Mouse (Mus musculus) ES-E14 (cell line): ENCODE data around the gene Prpsap1. TPM values are rescaled to one million over a fixed set of nuclear protein-coding genes. Genes with fewer than 3 reads are reported as not detected.

Experiments used
- DNase-seq: peaks from one replicate; pipeline ENCODE4 v3.0.0-alpha.2; 2013; ENCODE audit warnings: low read depth, low spot score
- H3K27ac ChIP-seq: 2 replicates; pipeline ENCODE4 v1.5.1; 2012; ENCODE audit warnings: low read depth, mild to moderate bottlenecking, low read length, moderate library complexity, mixed read lengths; ENCODE audit not compliant: poor library complexity, insufficient read depth, severe bottlenecking
- H3K36me3 ChIP-seq: 2 replicates; pipeline ENCODE4 v1.6.1; 2012; ENCODE audit warnings: mild to moderate bottlenecking, low read length, moderate library complexity, mixed read lengths; ENCODE audit not compliant: control insufficient read depth, poor library complexity, insufficient read depth, severe bottlenecking
- H3K4me1 ChIP-seq, 2 experiments: fragments of 150-350 bp in 1 of 2; sonication (generic) in 1 of 2; 2 replicates each; pipeline ENCODE4 v1.6.1; 2012; ENCODE audit warnings: low read length in 2 of 2, mild to moderate bottlenecking in 1 of 2, mixed read lengths in 1 of 2; ENCODE audit not compliant: control insufficient read depth in 2 of 2, insufficient read depth in 2 of 2, poor library complexity in 1 of 2
- H3K4me3 ChIP-seq, 2 experiments: fragments of 150-350 bp in 1 of 2; sonication (generic) in 1 of 2; 2 replicates each; pipeline ENCODE4 v1.5.1; 2012; ENCODE audit warnings: low read length in 2 of 2, low read depth in 1 of 2, mild to moderate bottlenecking in 1 of 2, mixed read lengths in 1 of 2; ENCODE audit not compliant: insufficient read depth in 1 of 2, poor library complexity in 1 of 2, severe bottlenecking in 1 of 2
- H3K9ac ChIP-seq: 2 replicates; pipeline ENCODE4 v1.6.1; 2012; ENCODE audit warnings: low read depth, mild to moderate bottlenecking, low read length, mixed read lengths; ENCODE audit not compliant: poor library complexity, insufficient read depth, severe bottlenecking
- H3K9me3 ChIP-seq: fragments of 150-350 bp; sonication (generic); 2 replicates; pipeline ENCODE4 v1.6.1; 2012; ENCODE audit warnings: low read depth, mild to moderate bottlenecking, low read length; ENCODE audit not compliant: control insufficient read depth, insufficient read depth
- CHD2 ChIP-seq: IDR thresholded peaks from 2 replicates; pipeline ENCODE4 v1.6.1; 2014; ENCODE audit warnings: mild to moderate bottlenecking, low read depth, low read length, inconsistent platforms
- HCFC1 ChIP-seq: IDR thresholded peaks from 2 replicates; pipeline ENCODE4 v1.6.1; 2012; ENCODE audit warnings: low read length, inconsistent platforms, borderline replicate concordance; ENCODE audit not compliant: insufficient read depth
- MAFK ChIP-seq: IDR thresholded peaks from 2 replicates; pipeline ENCODE4 v1.6.1; 2014; ENCODE audit warnings: mild to moderate bottlenecking, low read depth, low read length, inconsistent platforms; ENCODE audit not compliant: insufficient read depth
- ZC3H11A ChIP-seq: IDR thresholded peaks from 2 replicates; pipeline ENCODE4 v1.6.1; 2012; ENCODE audit warnings: low read depth, mild to moderate bottlenecking, inconsistent platforms, low read length, borderline replicate concordance
- ZNF384 ChIP-seq: IDR thresholded peaks from 2 replicates; pipeline ENCODE4 v1.6.1; 2012; ENCODE audit warnings: low read depth, low read length, inconsistent platforms
- in situ Hi-C, 2 experiments: fragments of 600-800 bp; cut with MboI; formaldehyde crosslinking; loops; one replicate each; pipeline ENCODE4 v1.15.1; 2025; ENCODE audit warnings: low sequenced_read_pairs in 2 of 2, inconsistent platforms in 1 of 2; ENCODE audit not compliant: unreplicated experiment in 2 of 2
- total RNA-seq: library from RNA; depleted of rRNA; stranded (reverse); fragments of 300-350 nt; gene quantifications from 2 replicates; pipeline ENCODE4 v1.2.3, GENCODE M21; 2012; rRNA removed

The Prpsap1 gene
- total RNA-seq, 1 experiment, result 121 TPM

GRCm38 (mm10) chr11:116421102-116421501 lies 72.9 kb downstream of the Prpsap1 start:
- peaks cover 6 to 32% of the 10 kb centered on the region in 2 experiments for H3K4me1 ChIP-seq
- DNase-seq, result no peak
- in situ Hi-C loops, result no loop called here

More at GRCm38 (mm10) chr11:116421102-116421501, 72.9 kb downstream of the Prpsap1 start:
- Histone ChIP-seq H3K27ac (no peak overlapping the region), H3K4me3 (no peak overlapping the region), H3K36me3 (no peaks in the 10 kb centered on the region), H3K9ac (no peak overlapping the region), H3K9me3 (no peaks in the 10 kb centered on the region)
- TF ChIP-seq MAFK (no peak), HCFC1 (no peak), ZNF384 (no peak), ZC3H11A (no peak), CHD2 (no peak)

Other genes starting within 250 kb of the Prpsap1 start
- gene Srp68, start 220.0 kb downstream of the Prpsap1 start, total RNA-seq, result 33.4 and 38.2 TPM in 2 replicates
- gene Galr2, start 213.3 kb downstream of the Prpsap1 start, total RNA-seq, result 1.8 and 3.3 TPM in 2 replicates
- gene Exoc7, start 187.0 kb downstream of the Prpsap1 start, total RNA-seq, result 25.5 and 26.4 TPM in 2 replicates
- 0.67 and 1.2 TPM in 2 replicates for gene Foxj1, start 158.8 kb downstream of the Prpsap1 start, total RNA-seq
- gene Rnf157, start 81.2 kb downstream of the Prpsap1 start, total RNA-seq, result 3.7 and 6.1 TPM in 2 replicates
- gene Ubald2, start 60.1 kb downstream of the Prpsap1 start, total RNA-seq, result 106 and 117 TPM in 2 replicates
- gene Qrich2, start 28.0 kb downstream of the Prpsap1 start, total RNA-seq, result 0.22 and 0.37 TPM in 2 replicates
- 2.1 and 2.3 TPM in 2 replicates for gene Sphk1, start 36.7 kb upstream of the Prpsap1 start, total RNA-seq
- gene Ube2o, start 87.2 kb upstream of the Prpsap1 start, total RNA-seq, result 45.2 and 50.0 TPM in 2 replicates
- 0.16 and 0.94 TPM in 2 replicates for gene Aanat, start 92.2 kb upstream of the Prpsap1 start, total RNA-seq
- 29.3 and 53.8 TPM in 2 replicates for gene Rhbdf2, start 132.8 kb upstream of the Prpsap1 start, total RNA-seq
- 2.0 and 2.2 TPM in 2 replicates for gene Prcd, start 159.3 kb upstream of the Prpsap1 start, total RNA-seq
- 0.37 and 0.40 TPM in 2 replicates for gene Cygb, start 160.1 kb upstream of the Prpsap1 start, total RNA-seq